Mouse (Mus musculus): ENCODE measurements around the gene Gm37240. TPM values are rescaled to one million over a fixed set of nuclear protein-coding genes. Genes with fewer than 3 reads are reported as not detected.

Gene Gm37240
- polyA plus RNA-seq, 1 experiment from 2014 or later = 0.52 TPM

DNA sequence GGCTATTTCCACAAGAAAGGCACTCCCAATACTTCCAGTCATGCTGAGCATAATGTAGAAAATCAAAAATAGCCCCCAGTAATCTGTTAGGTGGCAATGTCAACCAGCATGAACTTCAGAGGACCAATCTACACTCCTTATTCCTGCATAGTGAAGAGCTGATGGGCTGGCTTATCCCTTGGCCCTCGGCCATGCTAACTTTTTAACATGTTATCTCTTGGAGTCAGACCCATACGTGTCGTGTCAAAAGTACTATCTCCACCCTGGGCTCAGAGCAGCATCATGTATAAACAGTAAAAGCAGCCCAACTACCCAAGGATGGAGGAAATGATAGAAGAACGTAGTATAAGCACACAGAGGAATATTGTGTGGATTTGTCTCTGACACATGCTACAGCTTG is 1416.2 kb downstream of the Gm37240 start:
- H3K27me3 ChIP-seq (ENCODE audit: control insufficient read depth, insufficient read depth, low read length) = no peaks in the 10 kb centered on the region
- H3K4me2 ChIP-seq (replicated peaks; ENCODE audit: low read depth, low read length) = no peak overlapping the region
- H3K4me1 ChIP-seq (replicated peaks; ENCODE audit: control insufficient read depth, insufficient read depth, low read length) = no peaks in the 10 kb centered on the region
- H3K9me3 ChIP-seq (ENCODE audit: control insufficient read depth, low read length) = no peaks in the 10 kb centered on the region
- WGBS = 93% methylated on average over 4 of the region's 4 CpGs
- H3K4me3 ChIP-seq (ENCODE audit: low read depth, low read length) = no peak overlapping the region
- H3K9ac ChIP-seq (ENCODE audit: low read depth, low read length) = no peak overlapping the region
- no peak overlapping the region for H3K27ac ChIP-seq (ENCODE audit: low read depth, low read length)
- no peaks in the 10 kb centered on the region for H3K36me3 ChIP-seq (ENCODE audit: control insufficient read depth, insufficient read depth, low read length)
- ATAC-seq (ENCODE audit: low FRiP score) (no peak), DNase-seq (ENCODE audit: low spot score) (no peak)

DNA sequence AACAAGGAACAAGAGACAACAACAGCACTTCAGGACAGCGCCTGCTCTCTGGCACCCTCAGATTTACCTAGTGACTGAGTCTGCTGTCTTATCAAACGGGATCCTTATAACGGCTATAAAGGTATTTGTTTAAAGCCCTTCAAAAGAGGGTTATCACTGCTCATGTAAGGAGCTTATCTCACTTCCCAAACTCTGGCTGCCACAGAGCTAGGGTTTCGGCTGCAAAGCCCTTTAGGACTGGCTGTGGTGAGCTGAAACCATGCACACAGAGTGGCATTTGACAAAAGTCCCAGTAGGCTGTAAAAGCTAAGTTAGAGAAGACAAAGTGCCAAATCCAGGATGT is 1419.2 kb downstream of the Gm37240 start:
- Histone ChIP-seq H3K9me3 (ENCODE audit: control insufficient read depth, low read length) (no peaks in the 10 kb centered on the region), H3K27me3 (ENCODE audit: control insufficient read depth, insufficient read depth, low read length) (no peaks in the 10 kb centered on the region), H3K4me3 (ENCODE audit: low read depth, low read length) (no peak overlapping the region), H3K27ac (ENCODE audit: low read depth, low read length) (no peak overlapping the region), H3K36me3 (ENCODE audit: control insufficient read depth, insufficient read depth, low read length) (no peaks in the 10 kb centered on the region), H3K4me1 (replicated peaks; ENCODE audit: control insufficient read depth, insufficient read depth, low read length) (no peaks in the 10 kb centered on the region), H3K9ac (ENCODE audit: low read depth, low read length) (no peak overlapping the region), H3K4me2 (replicated peaks; ENCODE audit: low read depth, low read length) (no peak overlapping the region)
- no peak for ATAC-seq (ENCODE audit: low FRiP score)
- DNase-seq (ENCODE audit: low spot score) = no peak
- 56% methylated on average over 4 of the region's 4 CpGs for WGBS

DNA sequence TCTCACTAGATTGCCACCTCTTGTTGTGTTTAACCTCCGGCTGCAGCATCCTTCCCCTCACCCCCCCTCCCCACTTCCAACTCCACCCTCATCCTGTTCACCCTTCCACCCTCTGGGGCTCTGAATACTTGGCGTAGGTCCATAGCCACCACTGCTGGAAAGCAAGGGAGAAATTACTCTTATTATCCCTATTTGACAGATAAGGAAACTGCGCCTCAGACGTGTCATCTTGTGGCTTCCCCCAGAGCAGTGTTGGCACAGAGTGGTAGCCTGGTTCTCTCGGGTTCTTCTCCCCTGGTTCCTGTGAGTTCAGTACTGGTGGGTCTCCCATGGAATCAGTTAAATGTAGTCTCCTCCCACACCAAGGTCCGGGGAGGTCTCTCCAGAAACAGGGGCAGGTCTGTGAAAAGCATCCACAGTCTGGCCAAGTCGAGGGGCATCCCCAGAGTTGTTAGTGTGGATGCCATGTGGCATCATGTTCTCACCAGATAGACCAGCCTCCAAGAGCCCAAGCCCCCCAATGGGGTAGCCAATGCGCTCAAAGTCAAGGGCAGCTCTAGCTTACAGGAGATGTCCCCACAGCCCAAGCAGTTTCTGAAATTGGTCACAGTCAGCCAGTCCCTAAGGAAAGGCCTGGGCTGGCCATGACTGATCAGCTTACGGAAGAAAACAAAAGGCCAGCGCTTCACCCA is 1419.8 kb downstream of the Gm37240 start:
- no peaks in the 10 kb centered on the region for H3K27me3 ChIP-seq (ENCODE audit: control insufficient read depth, insufficient read depth, low read length)
- no peaks in the 10 kb centered on the region for H3K4me1 ChIP-seq (replicated peaks; ENCODE audit: control insufficient read depth, insufficient read depth, low read length)
- H3K4me2 ChIP-seq (replicated peaks; ENCODE audit: low read depth, low read length) = no peak overlapping the region
- WGBS = 65% methylated on average over 10 of the region's 10 CpGs
- no peaks in the 10 kb centered on the region for H3K9me3 ChIP-seq (ENCODE audit: control insufficient read depth, low read length)
- no peak overlapping the region for H3K9ac ChIP-seq (ENCODE audit: low read depth, low read length)
- H3K36me3 ChIP-seq (ENCODE audit: control insufficient read depth, insufficient read depth, low read length) = no peaks in the 10 kb centered on the region
- no peak overlapping the region for H3K4me3 ChIP-seq (ENCODE audit: low read depth, low read length)
- no peak overlapping the region for H3K27ac ChIP-seq (ENCODE audit: low read depth, low read length)
- DNase-seq (ENCODE audit: low spot score) = no peak
- no peak for ATAC-seq (ENCODE audit: low FRiP score)

DNA sequence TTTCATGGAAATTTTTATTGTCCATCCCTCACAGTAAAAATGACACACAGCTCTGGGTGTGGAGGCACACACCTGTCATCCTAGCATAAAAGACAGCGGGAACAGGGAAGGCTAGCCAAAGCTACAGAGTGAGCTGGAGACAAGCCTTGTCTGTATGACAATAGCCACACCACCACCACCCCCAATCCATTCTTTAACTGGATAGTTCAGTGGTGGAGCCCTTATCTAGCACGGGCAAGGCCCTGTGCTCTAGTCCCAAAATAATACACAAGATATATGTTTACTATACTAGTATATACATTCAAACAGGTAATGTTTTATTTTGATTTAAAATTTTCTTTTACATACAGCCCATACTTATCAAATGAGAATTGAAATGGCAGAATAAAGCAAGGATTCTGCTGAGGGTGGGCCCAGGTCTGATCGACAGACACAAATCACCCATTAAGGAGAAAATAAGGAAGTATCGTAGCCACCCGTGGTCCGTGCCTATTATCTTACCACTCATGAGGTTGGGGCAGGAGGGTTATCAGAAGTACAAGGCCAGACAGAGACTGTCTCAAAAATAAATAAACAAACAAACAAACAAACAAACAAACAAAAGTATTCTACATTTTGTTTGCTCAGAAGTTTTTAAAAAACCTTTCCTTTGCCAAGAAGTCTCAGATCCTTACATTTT is 1421.4 kb downstream of the Gm37240 start:
- no peaks in the 10 kb centered on the region for H3K9me3 ChIP-seq (ENCODE audit: control insufficient read depth, low read length)
- DNase-seq (ENCODE audit: low spot score) (no peak), ATAC-seq (ENCODE audit: low FRiP score) (no peak)
- no peak overlapping the region for H3K27ac ChIP-seq (ENCODE audit: low read depth, low read length)
- no peaks in the 10 kb centered on the region for H3K36me3 ChIP-seq (ENCODE audit: control insufficient read depth, insufficient read depth, low read length)
- H3K4me1 ChIP-seq (replicated peaks; ENCODE audit: control insufficient read depth, insufficient read depth, low read length) = no peaks in the 10 kb centered on the region; the same call in 1 of the 2 replicates
- H3K4me3 ChIP-seq (ENCODE audit: low read depth, low read length) = no peak overlapping the region
- H3K27me3 ChIP-seq (ENCODE audit: control insufficient read depth, insufficient read depth, low read length) = no peaks in the 10 kb centered on the region
- WGBS = 77% methylated on average over 6 of the region's 6 CpGs
- no peak overlapping the region for H3K9ac ChIP-seq (ENCODE audit: low read depth, low read length)
- H3K4me2 ChIP-seq (replicated peaks; ENCODE audit: low read depth, low read length) = no peak overlapping the region

DNA sequence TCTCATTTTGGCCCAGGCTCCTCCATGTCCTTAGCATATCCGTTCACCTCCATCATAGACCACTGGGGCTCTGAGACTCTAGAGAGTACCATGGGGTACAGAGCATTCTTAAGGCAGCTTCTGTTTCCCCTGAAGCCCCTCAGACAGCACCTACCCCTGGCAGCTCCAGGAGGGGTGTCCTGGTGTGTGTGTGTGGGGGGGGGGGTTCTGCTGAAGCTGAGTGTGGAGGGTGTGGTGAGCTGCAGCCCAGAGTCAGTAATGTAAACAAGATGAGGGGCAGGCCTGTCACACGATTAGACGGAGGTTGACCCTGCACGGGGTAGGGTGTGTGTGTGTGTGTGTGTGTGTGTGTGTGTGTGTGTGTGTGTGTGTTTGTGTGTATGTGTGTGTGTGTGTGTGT is 1425.6 kb downstream of the Gm37240 start:
- H3K27ac ChIP-seq (ENCODE audit: low read depth, low read length) = no peak overlapping the region

DNA sequence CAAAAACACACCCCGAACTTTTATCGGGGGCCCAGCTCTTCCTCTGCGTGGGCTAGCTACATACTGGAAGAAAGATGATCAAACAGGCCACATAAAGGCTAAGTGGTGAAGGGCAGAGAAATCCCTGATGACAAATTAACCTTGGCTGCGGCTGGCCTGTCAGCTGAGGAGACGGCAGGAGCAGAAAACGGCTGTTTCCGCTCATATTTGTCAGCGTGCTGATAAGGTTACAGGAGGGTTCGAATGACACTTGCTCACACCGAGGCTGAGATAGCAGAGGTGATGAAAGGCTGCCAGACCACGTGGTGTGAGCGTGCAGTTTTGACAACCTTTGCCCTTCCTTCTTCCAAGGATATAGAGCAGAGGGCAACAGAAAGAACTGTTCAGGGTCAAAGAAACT is 1426.4 kb downstream of the Gm37240 start:
- Histone ChIP-seq H3K27me3 (ENCODE audit: control insufficient read depth, insufficient read depth, low read length) (no peaks in the 10 kb centered on the region; the same call in 1 of the 2 replicates), H3K36me3 (ENCODE audit: control insufficient read depth, insufficient read depth, low read length) (no peaks in the 10 kb centered on the region), H3K27ac (ENCODE audit: low read depth, low read length) (no peak overlapping the region), H3K4me3 (ENCODE audit: low read depth, low read length) (no peak overlapping the region), H3K4me2 (replicated peaks; ENCODE audit: low read depth, low read length) (no peak overlapping the region), H3K9ac (ENCODE audit: low read depth, low read length) (no peak overlapping the region), H3K4me1 (replicated peaks; ENCODE audit: control insufficient read depth, insufficient read depth, low read length) (no peaks in the 10 kb centered on the region; the same call in 1 of the 2 replicates), H3K9me3 (ENCODE audit: control insufficient read depth, low read length) (no peaks in the 10 kb centered on the region)
- DNase-seq (ENCODE audit: low spot score) (peak; percentile 22), ATAC-seq (ENCODE audit: low FRiP score) (no peak)
- WGBS = 31% methylated on average over 12 of the region's 12 CpGs

More for the DNA sequence above, 1425.6 kb downstream of the Gm37240 start:
- H3K4me2 ChIP-seq (replicated peaks; ENCODE audit: low read depth, low read length) = no peak overlapping the region
- ATAC-seq (ENCODE audit: low FRiP score) = 0 out of 2 replicates have a peak, but pooled peaks have one; percentile 30
- DNase-seq (ENCODE audit: low spot score) = no peak
- no peaks in the 10 kb centered on the region for H3K9me3 ChIP-seq (ENCODE audit: control insufficient read depth, low read length)
- H3K27me3 ChIP-seq (ENCODE audit: control insufficient read depth, insufficient read depth, low read length) = no peaks in the 10 kb centered on the region; the same call in 1 of the 2 replicates
- WGBS = 18% methylated on average over 4 of the region's 4 CpGs
- no peaks in the 10 kb centered on the region; the same call in 1 of the 2 replicates for H3K4me1 ChIP-seq (replicated peaks; ENCODE audit: control insufficient read depth, insufficient read depth, low read length)
- H3K4me3 ChIP-seq (ENCODE audit: low read depth, low read length) = no peak overlapping the region
- H3K36me3 ChIP-seq (ENCODE audit: control insufficient read depth, insufficient read depth, low read length) = no peaks in the 10 kb centered on the region
- H3K9ac ChIP-seq (ENCODE audit: low read depth, low read length) = no peak overlapping the region

DNA sequence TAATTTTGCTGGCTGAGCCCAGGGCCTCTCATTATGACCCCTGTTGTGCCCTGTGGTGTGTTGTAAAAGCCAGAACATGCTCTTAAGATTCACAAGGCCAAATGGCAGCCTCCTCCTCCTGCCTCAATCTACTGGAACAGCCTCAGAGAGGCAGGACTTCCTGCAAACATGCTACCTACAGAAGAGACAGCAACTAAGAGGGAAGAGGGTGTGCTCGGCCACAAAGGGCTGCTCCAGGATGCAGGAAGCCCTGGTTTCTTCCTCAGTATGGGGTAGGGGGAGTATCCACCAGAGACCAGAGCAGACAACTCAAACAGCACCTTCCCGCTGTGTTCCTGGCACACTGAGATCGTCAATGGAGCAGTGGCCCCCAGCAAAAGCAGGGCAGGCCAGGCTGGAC is 1426.8 kb downstream of the Gm37240 start:
- Histone ChIP-seq H3K4me2 (replicated peaks; ENCODE audit: low read depth, low read length) (no peak overlapping the region), H3K9me3 (ENCODE audit: control insufficient read depth, low read length) (no peaks in the 10 kb centered on the region), H3K36me3 (ENCODE audit: control insufficient read depth, insufficient read depth, low read length) (no peaks in the 10 kb centered on the region), H3K4me3 (ENCODE audit: low read depth, low read length) (no peak overlapping the region), H3K9ac (ENCODE audit: low read depth, low read length) (no peak overlapping the region), H3K4me1 (replicated peaks; ENCODE audit: control insufficient read depth, insufficient read depth, low read length) (no peaks in the 10 kb centered on the region; the same call in 1 of the 2 replicates), H3K27me3 (ENCODE audit: control insufficient read depth, insufficient read depth, low read length) (no peaks in the 10 kb centered on the region; the same call in 1 of the 2 replicates), H3K27ac (ENCODE audit: low read depth, low read length) (no peak overlapping the region)
- DNase-seq (ENCODE audit: low spot score) = no peak
- 26% methylated on average over 3 of the region's 3 CpGs for WGBS
- no peak for ATAC-seq (ENCODE audit: low FRiP score)

DNA sequence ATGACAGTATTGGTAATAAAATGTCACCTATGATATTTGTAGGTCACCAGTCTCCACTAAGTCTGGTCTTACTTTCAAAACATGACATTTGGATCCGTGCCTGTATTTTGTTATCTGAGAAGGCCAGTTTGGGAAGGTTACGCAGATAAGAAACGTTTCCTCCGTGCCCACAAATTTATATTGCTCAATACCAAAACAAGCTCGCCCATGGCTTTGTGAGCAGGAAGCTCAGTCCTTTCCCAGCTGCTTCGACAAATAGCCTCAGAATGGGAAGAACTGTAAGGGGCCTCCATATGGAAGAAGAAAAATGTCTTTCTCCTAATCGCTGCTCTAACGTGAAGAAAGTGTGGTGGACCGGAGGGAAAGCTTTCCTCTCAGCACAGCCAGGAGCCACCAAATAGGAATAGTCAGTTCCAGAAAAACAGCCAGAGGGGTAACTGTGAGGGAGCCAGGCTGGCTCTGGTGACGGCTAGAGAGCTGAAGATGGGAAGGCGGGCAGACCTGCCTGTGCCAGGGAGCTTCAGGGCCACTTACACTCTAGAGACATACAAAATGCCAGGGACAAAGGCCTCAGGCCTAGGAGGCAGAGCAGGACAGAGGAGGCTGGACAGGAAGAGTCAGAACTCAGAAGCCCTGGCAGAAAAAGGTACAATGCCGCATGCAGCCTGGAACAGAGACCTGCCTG is 1431.4 kb downstream of the Gm37240 start:
- H3K36me3 ChIP-seq (ENCODE audit: control insufficient read depth, insufficient read depth, low read length) = no peaks in the 10 kb centered on the region
- no peak overlapping the region for H3K9ac ChIP-seq (ENCODE audit: low read depth, low read length)
- no peak for ATAC-seq (ENCODE audit: low FRiP score)
- no peak overlapping the region for H3K27ac ChIP-seq (ENCODE audit: low read depth, low read length)
- H3K4me3 ChIP-seq (ENCODE audit: low read depth, low read length) = no peak overlapping the region
- WGBS = 84% methylated on average over 12 of the region's 12 CpGs
- no peaks in the 10 kb centered on the region for H3K9me3 ChIP-seq (ENCODE audit: control insufficient read depth, low read length)
- no peaks in the 10 kb centered on the region; the same call in 1 of the 2 replicates for H3K27me3 ChIP-seq (ENCODE audit: control insufficient read depth, insufficient read depth, low read length)
- no peak for DNase-seq (ENCODE audit: low spot score)
- no peaks in the 10 kb centered on the region for H3K4me1 ChIP-seq (replicated peaks; ENCODE audit: control insufficient read depth, insufficient read depth, low read length)
- no peak overlapping the region for H3K4me2 ChIP-seq (replicated peaks; ENCODE audit: low read depth, low read length)

All from hindbrain, embryonic 11.5 days (tissue).